Mouse (Mus musculus): Measurements from ENCODE around the gene Eml6. TPM values are rescaled to one million over a fixed set of nuclear protein-coding genes. Genes with fewer than 3 reads are reported as not detected.
"Not testable (repeated sequence)": the region's sequence is repeated elsewhere in the genome, so short reads cannot be mapped to it uniquely, and the experiment has no call there.

Gene Eml6
- polyA plus RNA-seq, 1 experiment from 2014 or later: 0.52 TPM

DNA sequence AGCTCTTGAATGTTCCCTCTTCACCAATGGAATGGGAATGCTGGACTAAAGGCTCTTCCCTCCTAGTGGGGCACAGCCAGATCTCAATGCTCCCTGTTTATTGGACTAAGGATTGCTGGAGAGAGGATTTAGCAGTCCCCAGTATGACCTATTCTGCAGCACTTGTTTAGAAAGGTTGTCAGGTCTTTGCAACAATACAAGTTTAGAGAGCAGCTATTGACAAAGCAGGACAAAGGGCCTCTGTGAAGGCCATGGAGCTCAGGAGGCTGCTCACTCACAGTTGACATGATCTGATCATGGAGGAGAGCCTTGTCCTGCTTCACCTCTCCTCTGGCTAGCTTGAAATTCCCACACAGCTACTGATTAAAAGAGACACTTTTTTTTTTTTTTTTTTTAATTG lies 257.3 kb downstream of the Eml6 start:
- Histone ChIP-seq H3K4me1 (peaks cover 24% of the 10 kb centered on the region), H3K9ac (no peak overlapping the region), H3K4me2 (no peak overlapping the region), H3K27ac (replicated peaks) (no peak overlapping the region), H3K36me3 (no peaks in the 10 kb centered on the region), H3K4me3 (no peak overlapping the region), H3K9me3 (no peaks in the 10 kb centered on the region), H3K27me3 (replicated peaks) (no peaks in the 10 kb centered on the region)
- no peak for ATAC-seq (ENCODE audit: extremely low read depth, insufficient number of reproducible peaks, low FRiP score, low TSS enrichment)

GRCm38 (mm10) chr11:29766313-29766982 lies 259.4 kb downstream of the Eml6 start:
- ATAC-seq (ENCODE audit: extremely low read depth, insufficient number of reproducible peaks, low FRiP score, low TSS enrichment): no peak
- WGBS: 73% methylated on average over 11 of the region's 11 CpGs
- Histone ChIP-seq H3K27me3 (replicated peaks) (no peaks in the 10 kb centered on the region), H3K36me3 (no peaks in the 10 kb centered on the region), H3K9ac (no peak overlapping the region), H3K27ac (replicated peaks) (no peak overlapping the region), H3K9me3 (no peaks in the 10 kb centered on the region), H3K4me3 (no peak overlapping the region), H3K4me1 (peaks cover 16% of the 10 kb centered on the region), H3K4me2 (no peak overlapping the region)

DNA sequence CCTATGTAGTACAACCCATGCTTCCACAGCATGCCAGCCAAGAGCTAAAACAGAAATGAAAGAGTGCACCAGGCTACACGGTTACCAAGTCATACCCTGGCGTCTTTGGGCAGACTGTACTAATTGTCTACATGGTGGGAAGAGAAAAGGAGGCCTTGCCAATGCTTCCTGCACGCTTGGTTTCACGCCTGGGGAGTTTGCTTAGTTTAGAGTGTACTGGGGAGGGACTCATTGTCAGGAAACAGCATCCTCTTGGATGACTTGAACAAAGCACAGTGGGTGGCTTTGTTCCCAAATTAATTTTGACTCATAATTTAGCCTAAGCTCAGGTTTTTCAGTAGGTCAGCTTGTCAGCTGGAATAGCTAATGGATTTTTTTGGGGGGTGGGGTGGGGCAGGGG lies 260.8 kb downstream of the Eml6 start:
- Histone ChIP-seq H3K9me3 (no peaks in the 10 kb centered on the region), H3K27me3 (replicated peaks) (no peaks in the 10 kb centered on the region), H3K4me3 (no peak overlapping the region), H3K4me1 (peaks cover 2% of the 10 kb centered on the region; the same call in 1 of the 2 replicates), H3K36me3 (no peaks in the 10 kb centered on the region), H3K4me2 (no peak overlapping the region), H3K27ac (replicated peaks) (no peak overlapping the region), H3K9ac (no peak overlapping the region)
- ATAC-seq (ENCODE audit: extremely low read depth, insufficient number of reproducible peaks, low FRiP score, low TSS enrichment): no peak
- WGBS: 84% methylated on average over 4 of the region's 4 CpGs

- H3K36me3 ChIP-seq: no peaks in the 10 kb centered on the region
- no peaks in the 10 kb centered on the region for H3K4me1 ChIP-seq
- no peak overlapping the region for H3K27ac ChIP-seq (replicated peaks)
- H3K9me3 ChIP-seq: no peaks in the 10 kb centered on the region
- WGBS: 89% methylated on average over 1 of the region's 1 CpGs
- H3K9ac ChIP-seq: no peak overlapping the region
- ATAC-seq (ENCODE audit: extremely low read depth, insufficient number of reproducible peaks, low FRiP score, low TSS enrichment): no peak
- no peak overlapping the region for H3K4me3 ChIP-seq
- H3K4me2 ChIP-seq: no peak overlapping the region
- no peaks in the 10 kb centered on the region for H3K27me3 ChIP-seq (replicated peaks)
These were observed 263.1 kb downstream of the Eml6 start for GRCm38 (mm10) chr11:29762768-29763167.

GRCm38 (mm10) chr11:29761387-29761786 lies 264.4 kb downstream of the Eml6 start:
- 89% methylated on average over 9 of the region's 9 CpGs for WGBS
- Histone ChIP-seq H3K4me3 (no peak overlapping the region), H3K27ac (replicated peaks) (no peak overlapping the region), H3K36me3 (no peaks in the 10 kb centered on the region), H3K4me1 (peaks cover 7% of the 10 kb centered on the region), H3K27me3 (replicated peaks) (no peaks in the 10 kb centered on the region), H3K9ac (no peak overlapping the region), H3K4me2 (no peak overlapping the region), H3K9me3 (no peaks in the 10 kb centered on the region)
- ATAC-seq (ENCODE audit: extremely low read depth, insufficient number of reproducible peaks, low FRiP score, low TSS enrichment): no peak

DNA sequence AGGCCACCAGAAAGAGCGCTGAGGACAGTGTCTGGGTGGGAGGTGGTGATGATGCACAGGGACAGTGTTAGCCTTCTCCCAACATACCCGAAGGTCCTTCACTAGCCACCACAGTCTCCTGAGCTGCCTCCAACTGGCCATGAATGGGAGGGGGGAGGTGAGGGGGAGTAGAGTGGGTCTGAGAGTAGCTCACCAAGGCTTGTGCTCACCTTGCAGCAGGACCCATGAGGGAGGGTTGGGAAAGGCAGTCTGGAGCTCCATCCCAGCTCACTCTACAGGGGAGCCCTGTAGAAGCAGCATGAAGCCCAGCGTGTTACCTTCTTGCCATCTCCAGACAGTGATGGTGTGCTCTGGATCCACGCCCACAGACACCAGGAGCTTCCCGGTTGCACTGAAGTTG lies 267.2 kb downstream of the Eml6 start:
- H3K9ac ChIP-seq: no peak overlapping the region
- no peak for ATAC-seq (ENCODE audit: extremely low read depth, insufficient number of reproducible peaks, low FRiP score, low TSS enrichment)
- no peak overlapping the region for H3K4me3 ChIP-seq
- WGBS: 86% methylated on average over 5 of the region's 5 CpGs
- peaks cover 7% of the 10 kb centered on the region for H3K4me1 ChIP-seq
- no peak overlapping the region for H3K4me2 ChIP-seq
- no peaks in the 10 kb centered on the region for H3K27me3 ChIP-seq (replicated peaks)
- H3K36me3 ChIP-seq: no peaks in the 10 kb centered on the region
- no peak overlapping the region for H3K27ac ChIP-seq (replicated peaks)
- no peaks in the 10 kb centered on the region for H3K9me3 ChIP-seq

DNA sequence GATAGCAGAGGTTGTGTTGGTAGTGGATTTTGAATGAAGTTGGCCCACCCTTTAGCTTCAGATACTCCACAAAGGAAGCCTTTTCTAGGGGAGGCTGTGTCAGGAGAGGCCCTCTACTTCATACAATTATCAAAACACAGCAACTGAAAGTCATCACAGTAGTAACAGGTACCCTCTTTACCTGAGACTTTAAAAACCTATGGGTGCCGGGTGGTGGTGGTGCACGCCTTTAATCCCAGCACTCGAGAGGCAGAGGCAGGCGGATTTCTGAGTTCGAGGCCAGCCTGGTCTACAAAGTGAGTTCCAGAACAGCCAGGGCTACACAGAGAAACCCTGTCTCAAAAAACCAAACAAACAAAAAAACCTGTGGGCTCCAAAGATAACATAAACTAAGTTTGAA lies 269.8 kb downstream of the Eml6 start:
- peaks cover 15% of the 10 kb centered on the region for H3K4me1 ChIP-seq
- not testable (repeated sequence) for H3K27me3 ChIP-seq (replicated peaks); H3K36me3 ChIP-seq; H3K4me3 ChIP-seq; ATAC-seq (ENCODE audit: extremely low read depth, insufficient number of reproducible peaks, low FRiP score, low TSS enrichment); H3K27ac ChIP-seq (replicated peaks); H3K9ac ChIP-seq; H3K9me3 ChIP-seq; H3K4me2 ChIP-seq
- WGBS: 94% methylated on average over 5 of the region's 5 CpGs

DNA sequence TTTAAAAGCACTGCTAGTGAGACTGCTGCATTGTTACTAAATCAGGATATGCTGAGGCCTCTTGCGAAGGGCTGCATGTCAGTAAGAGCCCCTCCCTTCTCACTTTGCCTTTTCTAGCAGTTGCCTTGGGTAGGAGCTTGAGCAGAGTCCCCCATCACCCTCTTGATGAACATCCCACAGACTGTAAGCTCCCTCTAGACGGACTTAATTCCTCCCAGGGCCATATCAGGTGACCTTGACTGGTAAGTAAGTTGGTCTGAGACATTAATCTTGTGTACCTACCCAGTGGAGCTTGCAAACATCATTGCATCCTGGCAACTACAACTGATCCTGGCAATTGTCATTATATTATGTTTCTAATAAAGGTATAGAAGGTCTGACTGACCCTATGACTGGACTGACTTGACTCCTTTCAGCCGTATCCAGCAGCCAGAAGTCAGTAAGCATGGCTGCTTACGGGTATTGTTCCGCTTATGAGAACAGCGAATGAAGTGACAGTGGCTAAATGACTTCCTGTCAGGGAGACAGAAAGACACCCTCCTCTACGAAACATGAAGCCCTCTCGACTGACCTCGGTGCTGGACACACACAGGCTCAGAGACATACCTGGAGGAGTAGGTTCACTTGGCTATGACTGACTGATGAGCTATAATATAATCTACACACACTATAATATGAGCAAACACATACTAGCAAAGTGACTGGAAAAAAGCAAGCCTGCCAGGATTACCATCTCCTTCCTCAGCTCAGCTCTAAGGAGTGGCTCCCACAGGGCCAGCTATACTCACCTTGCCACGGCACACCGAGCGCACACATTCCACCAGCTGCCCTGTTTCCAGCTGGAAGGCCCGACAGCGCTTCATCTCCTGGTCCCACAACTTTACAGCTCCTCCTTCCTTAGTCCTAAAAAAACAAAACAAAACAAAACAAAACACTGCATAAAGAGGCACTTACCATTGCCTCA lies 273.9 kb downstream of the Eml6 start:
- Histone ChIP-seq H3K36me3 (peaks cover 29% of the 10 kb centered on the region), H3K27ac (replicated peaks) (no peak overlapping the region), H3K9me3 (no peaks in the 10 kb centered on the region), H3K4me3 (no peak overlapping the region), H3K9ac (no peak overlapping the region), H3K4me1 (peaks cover 15% of the 10 kb centered on the region), H3K4me2 (no peak overlapping the region), H3K27me3 (replicated peaks) (no peaks in the 10 kb centered on the region)
- 79% methylated on average over 14 of the region's 14 CpGs for WGBS
- ATAC-seq (ENCODE audit: extremely low read depth, insufficient number of reproducible peaks, low FRiP score, low TSS enrichment): no peak

- Histone ChIP-seq H3K27me3 (replicated peaks) (no peaks in the 10 kb centered on the region), H3K4me3 (no peak overlapping the region), H3K9me3 (no peaks in the 10 kb centered on the region), H3K36me3 (peaks cover 38% of the 10 kb centered on the region), H3K9ac (no peak overlapping the region), H3K4me1 (peaks cover 11% of the 10 kb centered on the region), H3K27ac (replicated peaks) (no peak overlapping the region), H3K4me2 (no peak overlapping the region)
- WGBS: 93% methylated on average over 2 of the region's 2 CpGs
- ATAC-seq (ENCODE audit: extremely low read depth, insufficient number of reproducible peaks, low FRiP score, low TSS enrichment): no peak
These were observed 274.8 kb downstream of the Eml6 start for GRCm38 (mm10) chr11:29751013-29751412.

DNA sequence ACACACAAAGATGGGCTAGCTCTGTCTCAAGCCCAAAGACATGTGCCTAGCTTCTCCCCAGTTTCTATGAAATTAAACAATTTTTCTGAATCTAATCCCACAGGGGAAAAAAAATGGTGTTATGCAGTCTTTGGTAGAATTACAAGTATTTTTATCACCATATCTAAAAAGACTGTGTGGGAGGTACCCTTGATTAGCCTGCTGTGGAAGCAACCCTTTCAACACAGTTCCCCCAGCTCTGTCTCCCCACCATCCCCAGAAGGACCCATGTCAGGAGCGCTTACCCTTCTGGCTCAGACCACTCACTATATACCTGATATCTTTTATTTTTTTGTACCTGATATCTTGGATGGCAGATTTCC lies 276.4 kb downstream of the Eml6 start:
- Histone ChIP-seq H3K4me2 (no peak overlapping the region), H3K4me3 (no peak overlapping the region), H3K9ac (no peak overlapping the region), H3K9me3 (no peaks in the 10 kb centered on the region), H3K27ac (replicated peaks) (no peak overlapping the region), H3K4me1 (peaks cover 12% of the 10 kb centered on the region), H3K36me3 (peaks cover 54% of the 10 kb centered on the region), H3K27me3 (replicated peaks) (no peaks in the 10 kb centered on the region)
- 93% methylated on average over 1 of the region's 1 CpGs for WGBS
- ATAC-seq (ENCODE audit: extremely low read depth, insufficient number of reproducible peaks, low FRiP score, low TSS enrichment): no peak

DNA sequence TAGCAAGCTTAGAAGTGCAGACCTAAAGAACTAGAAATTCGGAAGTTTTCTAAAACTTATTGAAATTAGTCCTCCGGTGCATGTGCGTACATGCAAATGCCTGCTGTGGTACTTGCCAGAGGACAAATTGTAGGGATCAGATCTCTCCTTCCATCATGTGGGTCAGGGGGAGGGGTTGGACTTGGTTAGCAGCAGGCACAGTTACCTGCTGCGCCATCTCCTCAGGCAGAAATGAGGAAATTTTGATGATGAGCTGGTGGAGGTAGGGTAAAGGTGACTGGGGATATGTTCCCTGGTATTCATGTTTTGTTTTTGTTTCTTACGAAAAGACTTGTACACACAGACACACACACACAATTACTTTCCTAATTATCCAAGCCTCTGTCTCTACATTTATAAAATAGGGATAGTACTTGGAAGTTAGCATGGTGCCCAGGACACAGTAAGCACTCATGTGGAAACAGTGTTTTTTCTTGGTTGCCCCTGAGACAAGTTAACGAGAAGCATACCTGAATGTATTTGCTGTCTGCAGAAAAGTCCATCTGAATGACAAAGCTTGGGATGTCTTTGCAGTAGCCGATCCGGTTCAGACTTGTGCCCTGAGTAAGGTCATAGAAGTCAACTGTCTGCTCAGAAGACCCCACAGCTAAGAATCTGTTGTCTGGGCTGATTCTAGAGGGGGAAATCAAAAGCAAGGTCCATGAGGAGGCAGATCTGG lies 276.9 kb downstream of the Eml6 start:
- H3K36me3 ChIP-seq: peaks cover 60% of the 10 kb centered on the region
- peaks cover 15% of the 10 kb centered on the region for H3K4me1 ChIP-seq
- WGBS: 89% methylated on average over 8 of the region's 8 CpGs
- H3K27ac ChIP-seq (replicated peaks): no peak overlapping the region
- H3K4me3 ChIP-seq: no peak overlapping the region
- no peaks in the 10 kb centered on the region for H3K27me3 ChIP-seq (replicated peaks)
- H3K4me2 ChIP-seq: no peak overlapping the region
- H3K9ac ChIP-seq: no peak overlapping the region
- ATAC-seq (ENCODE audit: extremely low read depth, insufficient number of reproducible peaks, low FRiP score, low TSS enrichment): no peak
- H3K9me3 ChIP-seq: no peaks in the 10 kb centered on the region

Data from heart, embryonic 13.5 days (tissue).